Mouse (Mus musculus) forebrain, embryonic 10.5 days (tissue): Measurements from ENCODE around the gene Dus2. TPM values are rescaled to one million over a fixed set of nuclear protein-coding genes. Genes with fewer than 3 reads are reported as not detected.
A peak's percentile ranks its signal among the peaks of the same experiment; 100 is the strongest.

Experiments used
- DNase-seq: peaks from one replicate; pipeline ENCODE4 v3.0.0-alpha.2; 2017; ENCODE audit warnings: low spot score; ENCODE audit errors: extremely low spot score
- H3K27ac ChIP-seq: fragments of 300-500 bp; sonication (generic); 2 replicates; pipeline ENCODE4 v1.5.1; 2016; ENCODE audit warnings: mild to moderate bottlenecking
- H3K27me3 ChIP-seq: fragments of 300-500 bp; sonication (generic); 2 replicates; pipeline ENCODE4 v1.6.1; 2016; ENCODE audit warnings: mild to moderate bottlenecking; ENCODE audit not compliant: poor library complexity, severe bottlenecking
- H3K36me3 ChIP-seq: fragments of 300-500 bp; sonication (generic); replicated peaks from 2 replicates; pipeline ENCODE4 v1.6.1; 2016; ENCODE audit warnings: mild to moderate bottlenecking, moderate library complexity
- H3K4me1 ChIP-seq: fragments of 300-500 bp; sonication (generic); 2 replicates; pipeline ENCODE4 v1.6.1; 2016
- H3K4me3 ChIP-seq: fragments of 300-500 bp; sonication (generic); 2 replicates; pipeline ENCODE4 v1.5.1; 2016; ENCODE audit warnings: mild to moderate bottlenecking, moderate library complexity
- H3K9me3 ChIP-seq: fragments of 300-500 bp; sonication (generic); 2 replicates; pipeline ENCODE4 v1.6.1; 2016; ENCODE audit warnings: mild to moderate bottlenecking, moderate library complexity
- WGBS: fragments of 180-500 bp; shearing (Covaris S2); methylation state at CpG from one replicate; pipeline ENCODE4 v1.1.7; 2016; 5-methylcytosine and 5-hydroxymethylcytosine counted together
- polyA plus RNA-seq: library from polyadenylated mRNA; unstranded; fragments of >200 nt; fragmentation: Nextera tagmentation; extraction: Ambion mirVana; gene quantifications from 2 replicates; pipeline ENCODE4 v1.2.1, GENCODE M21; 2016

The Dus2 gene
- polyA plus RNA-seq, 1 experiment from 2014 or later = 20.5 TPM

DNA sequence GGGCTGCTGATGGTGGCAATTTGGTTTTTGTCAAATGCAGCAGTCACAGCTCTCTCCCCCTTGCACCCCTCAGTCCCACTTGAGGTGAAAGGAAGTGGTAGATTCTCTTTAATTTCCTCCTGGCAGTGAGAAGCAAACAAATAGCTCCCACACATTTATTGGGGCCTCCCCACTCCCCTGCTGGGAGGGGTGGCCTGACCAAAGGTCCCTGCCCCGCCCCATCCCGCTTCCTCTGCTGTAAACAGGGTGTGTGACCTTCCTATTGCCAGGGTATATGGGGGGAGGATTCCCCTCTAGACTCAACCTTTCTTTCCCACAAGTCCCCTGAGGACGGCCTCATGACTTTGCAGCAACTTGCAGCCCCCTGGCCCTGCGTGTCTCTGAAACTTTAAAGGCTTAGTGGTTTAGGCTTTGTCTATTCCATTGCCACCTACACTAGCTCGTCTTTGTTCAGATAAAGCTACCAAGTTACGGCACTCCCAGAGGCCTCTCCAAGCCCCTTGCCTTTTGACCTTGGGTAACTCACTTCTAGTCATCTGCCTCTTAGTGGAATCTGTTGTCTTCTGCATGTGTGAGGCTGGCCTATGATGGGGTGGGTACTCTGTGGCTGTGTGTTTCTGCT is 63.2 kb downstream of the Dus2 start:
- Histone ChIP-seq H3K4me3 (no peak overlapping the region), H3K4me1 (peaks cover 11% of the 10 kb centered on the region), H3K27ac (no peak overlapping the region), H3K36me3 (peaks cover 41% of the 10 kb centered on the region), H3K9me3 (no peaks in the 10 kb centered on the region), H3K27me3 (no peaks in the 10 kb centered on the region)
- WGBS = 83% methylated on average over 6 of the region's 6 CpGs
- no peak for DNase-seq

DNA sequence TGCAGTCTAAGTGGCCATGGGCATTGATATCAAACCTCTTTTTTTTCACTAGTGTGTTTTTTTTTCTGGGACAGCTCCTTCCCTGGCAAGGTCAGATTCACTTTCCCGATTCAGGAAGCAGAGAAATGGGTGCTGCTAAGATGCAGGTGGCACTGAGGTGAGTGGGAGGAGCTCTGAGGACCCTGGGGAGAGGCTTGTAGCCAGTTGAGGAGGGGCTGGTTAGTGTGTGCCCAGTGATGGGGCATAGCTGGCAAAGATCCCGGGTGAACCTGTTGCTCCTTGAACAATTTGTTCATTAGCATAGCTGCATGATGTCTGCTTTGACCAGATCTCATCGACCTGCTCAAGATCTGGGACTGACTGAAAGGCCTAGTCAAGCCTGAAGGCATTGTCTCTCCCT is 63.9 kb downstream of the Dus2 start:
- DNase-seq = no peak
- 64% methylated on average over 3 of the region's 3 CpGs for WGBS
- Histone ChIP-seq H3K36me3 (peaks cover 41% of the 10 kb centered on the region), H3K27ac (no peak overlapping the region), H3K4me1 (peaks cover 11% of the 10 kb centered on the region), H3K27me3 (no peaks in the 10 kb centered on the region), H3K9me3 (no peaks in the 10 kb centered on the region), H3K4me3 (no peak overlapping the region)

DNA sequence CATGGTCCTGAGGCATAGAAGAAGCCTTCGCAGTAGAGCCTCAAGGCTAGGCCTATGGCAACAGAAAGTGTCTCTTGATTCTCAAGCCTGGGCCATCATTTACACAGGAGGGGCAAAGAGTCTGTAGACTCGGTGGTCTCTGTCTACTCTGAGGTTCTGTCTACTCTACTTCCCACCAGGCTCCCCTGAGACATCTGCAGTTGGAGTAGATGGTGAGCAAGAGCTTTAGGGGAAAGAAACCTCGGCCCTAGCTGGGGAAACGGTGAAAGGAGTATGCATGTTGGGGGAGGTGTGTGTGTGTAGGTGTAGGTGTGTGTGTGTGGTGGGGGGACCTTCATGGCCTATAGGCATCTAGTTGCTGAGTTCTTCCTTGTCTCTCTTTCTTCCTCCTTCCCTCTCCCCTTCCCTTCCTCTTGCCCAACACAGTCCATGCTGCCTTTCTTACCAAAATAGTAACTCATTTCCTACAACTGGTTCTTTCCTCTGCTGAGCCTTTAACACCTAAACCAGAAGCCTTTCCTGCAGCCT is 65.4 kb downstream of the Dus2 start:
- Histone ChIP-seq H3K4me1 (peaks cover 21% of the 10 kb centered on the region), H3K27me3 (no peaks in the 10 kb centered on the region), H3K4me3 (no peak overlapping the region), H3K27ac (no peak overlapping the region), H3K9me3 (no peaks in the 10 kb centered on the region), H3K36me3 (peaks cover 29% of the 10 kb centered on the region)
- WGBS = 91% methylated on average over 4 of the region's 4 CpGs
- DNase-seq = no peak

DNA sequence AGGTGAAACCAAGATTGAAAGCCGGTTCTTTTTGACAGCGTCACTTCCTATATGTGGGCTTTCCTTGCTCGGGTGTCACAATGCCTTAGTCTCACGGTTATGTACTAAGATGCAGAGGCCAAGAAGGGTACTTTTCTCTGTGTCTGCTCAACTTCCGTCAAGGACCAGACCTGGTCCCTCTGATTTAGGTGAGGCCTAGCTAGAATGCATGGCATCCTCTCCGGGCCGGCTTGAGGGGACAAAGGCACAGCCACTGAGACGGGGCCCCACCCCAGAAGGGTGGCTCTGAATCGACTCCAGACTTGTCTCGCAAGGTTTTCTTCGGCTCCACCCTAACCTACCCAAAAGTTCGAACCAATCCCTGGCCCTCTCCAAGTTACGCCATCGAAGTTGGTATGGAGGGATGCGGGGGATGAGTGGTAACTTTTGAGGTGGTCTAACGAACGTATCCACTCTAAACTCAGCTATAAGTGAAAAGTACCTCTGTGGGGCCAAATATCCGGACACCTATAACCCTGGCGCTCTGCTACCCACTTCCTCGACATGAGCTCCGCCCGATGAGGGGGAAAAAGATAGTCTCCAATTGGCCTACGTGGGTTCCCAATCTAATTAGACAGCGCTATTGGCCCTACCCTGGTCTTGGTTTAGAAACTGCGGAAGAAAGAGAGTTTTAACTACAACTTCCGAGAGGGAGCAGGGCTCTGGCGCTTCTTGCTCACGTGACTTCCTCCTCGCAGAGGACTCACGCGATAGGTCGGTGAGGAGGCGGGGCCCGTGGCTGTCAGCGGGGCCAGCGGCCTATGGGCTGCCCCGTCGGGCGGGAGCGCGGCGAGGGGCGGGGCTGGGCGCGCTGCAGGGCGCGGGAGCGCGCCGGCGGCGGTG is 67.8 kb downstream of the Dus2 start, which contains the start of gene Nfatc3:
Gene Nfatc3 (plus strand): TSS at position 110 of the 882 bp plus-strand sequence.
- 1% methylated on average over 52 of the region's 52 CpGs for WGBS
- Histone ChIP-seq H3K4me1 (peaks cover 34% of the 10 kb centered on the region), H3K27me3 (no peaks in the 10 kb centered on the region), H3K36me3 (peaks cover 8% of the 10 kb centered on the region), H3K9me3 (no peaks in the 10 kb centered on the region), H3K4me3 (peak within 1 kb of the TSS; percentile 88), H3K27ac (peak within 1 kb of the TSS; percentile 96)
- peak; percentile 94 for DNase-seq

DNA sequence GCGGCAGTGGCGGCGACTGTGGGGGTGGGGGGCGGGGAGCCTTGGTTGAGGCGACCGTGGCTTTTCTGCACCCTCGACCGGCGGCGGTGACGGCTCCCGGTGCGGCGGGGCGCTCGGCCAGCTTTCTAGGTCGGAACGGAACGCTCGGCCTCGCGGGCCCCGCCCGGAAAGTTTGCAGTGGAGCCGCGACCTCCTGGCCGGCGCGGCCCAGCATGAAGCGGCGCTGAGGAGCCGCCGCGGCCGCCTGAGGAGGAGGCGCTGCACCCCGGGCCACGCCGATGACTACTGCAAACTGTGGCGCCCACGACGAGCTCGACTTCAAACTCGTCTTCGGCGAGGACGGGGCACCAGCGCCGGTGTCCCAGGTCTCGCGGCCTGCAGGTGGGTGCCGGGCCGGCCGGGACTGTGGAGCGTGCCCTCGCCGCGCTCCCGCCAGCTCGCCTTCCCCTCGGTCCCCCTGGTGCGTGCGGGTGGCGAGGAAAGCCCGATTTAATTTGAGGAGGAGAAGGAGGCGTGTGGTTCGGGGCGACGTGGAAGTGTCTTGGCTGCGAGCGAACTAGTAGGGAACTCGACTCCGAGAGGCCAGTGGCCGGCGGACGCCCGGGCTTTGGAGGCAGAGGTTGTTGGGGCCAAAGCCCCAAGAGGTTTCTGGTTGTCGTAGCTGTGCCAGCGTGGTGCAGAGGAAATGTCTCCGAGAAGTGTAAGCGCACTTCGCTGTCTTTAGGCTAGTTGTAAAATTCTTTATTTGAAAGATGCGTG is 68.7 kb downstream of the Dus2 start:
- no peaks in the 10 kb centered on the region for H3K27me3 ChIP-seq

DNA sequence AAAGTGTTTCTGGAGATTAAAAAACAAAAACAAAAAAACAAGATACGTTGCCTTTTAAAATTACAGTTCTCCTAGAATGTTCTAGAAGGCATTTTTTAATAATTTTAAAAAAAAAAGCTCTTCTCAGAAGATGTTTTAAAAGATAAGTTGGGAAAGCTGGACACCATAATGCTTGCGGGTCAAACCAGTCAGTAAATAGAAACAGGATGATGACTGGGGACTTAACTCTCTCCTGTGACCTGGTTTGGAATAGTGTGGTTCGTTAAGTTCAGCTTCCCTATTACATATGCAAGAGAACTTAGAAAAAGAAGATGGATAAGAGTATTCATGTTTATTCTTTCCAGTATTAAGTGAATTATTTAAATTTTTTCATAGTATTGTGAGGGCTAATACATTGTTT is 69.4 kb downstream of the Dus2 start:
- no peaks in the 10 kb centered on the region for H3K9me3 ChIP-seq
- no peak for DNase-seq
- peak overlapping the region; percentile 96; the same call in 1 of the 2 replicates for H3K27ac ChIP-seq
- peaks cover 34% of the 10 kb centered on the region for H3K4me1 ChIP-seq
- peaks cover 4% of the 10 kb centered on the region; the same call in 1 of the 2 replicates for H3K36me3 ChIP-seq
- H3K27me3 ChIP-seq = no peaks in the 10 kb centered on the region
- peak overlapping the region; percentile 88 for H3K4me3 ChIP-seq
- 7% methylated on average over 3 of the region's 3 CpGs for WGBS

More for the DNA sequence above, 68.7 kb downstream of the Dus2 start:
- H3K36me3 ChIP-seq = peaks cover 4% of the 10 kb centered on the region; the same call in 1 of the 2 replicates
- H3K4me3 ChIP-seq = peak overlapping the region; percentile 88
- DNase-seq = peak; percentile 71
- H3K9me3 ChIP-seq = no peaks in the 10 kb centered on the region
- WGBS = under 1% methylated on average over 83 of the region's 83 CpGs
- peaks cover 34% of the 10 kb centered on the region for H3K4me1 ChIP-seq
- H3K27ac ChIP-seq = peak overlapping the region; percentile 96

DNA sequence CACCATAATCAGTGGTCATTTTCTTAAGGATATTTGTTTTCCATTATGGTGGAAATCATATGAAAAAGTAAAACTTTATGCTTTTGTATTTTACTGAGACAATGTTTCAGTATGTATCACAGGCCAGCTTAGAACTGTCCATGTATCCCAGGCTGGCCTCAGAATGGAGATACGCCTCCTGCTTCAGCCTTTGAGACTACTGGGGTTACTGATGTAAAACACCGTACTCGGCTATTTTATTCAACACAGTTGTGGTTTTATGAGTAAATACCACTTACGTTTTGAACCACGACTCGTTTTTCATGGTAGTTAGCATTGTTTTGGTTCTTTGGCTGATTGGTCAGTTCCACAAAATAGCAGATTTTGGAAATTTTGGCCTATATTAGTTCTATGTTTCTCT is 70.5 kb downstream of the Dus2 start:
- Histone ChIP-seq H3K4me3 (peak overlapping the region; percentile 88; the same call in 1 of the 2 replicates), H3K27ac (no peak overlapping the region), H3K4me1 (peaks cover 34% of the 10 kb centered on the region), H3K36me3 (peaks cover 4% of the 10 kb centered on the region; the same call in 1 of the 2 replicates), H3K9me3 (no peaks in the 10 kb centered on the region), H3K27me3 (no peaks in the 10 kb centered on the region)
- 96% methylated on average over 6 of the region's 6 CpGs for WGBS
- DNase-seq = no peak

DNA sequence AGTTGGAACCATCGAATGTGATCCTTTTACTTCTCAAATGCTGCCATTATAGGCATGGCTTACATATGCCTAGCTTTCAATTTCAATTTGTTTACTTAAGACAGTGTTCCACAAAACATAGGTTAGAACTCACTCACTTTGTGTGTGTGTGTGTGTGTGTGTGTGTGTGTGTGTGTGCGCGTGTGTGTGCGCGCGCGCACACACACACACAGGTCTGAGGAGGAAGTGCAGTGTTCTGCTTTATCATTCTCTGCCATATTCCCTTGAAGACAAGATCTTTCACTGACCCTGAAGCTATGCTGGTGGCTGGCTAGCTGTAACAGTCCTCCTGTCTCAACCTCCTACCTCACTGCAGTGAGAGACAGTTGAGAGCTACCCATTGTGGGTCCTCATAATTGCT is 71.9 kb downstream of the Dus2 start:
- Histone ChIP-seq H3K4me3 (no peak overlapping the region), H3K27me3 (no peaks in the 10 kb centered on the region), H3K27ac (no peak overlapping the region), H3K36me3 (peaks cover 4% of the 10 kb centered on the region; the same call in 1 of the 2 replicates), H3K4me1 (peaks cover 32% of the 10 kb centered on the region), H3K9me3 (no peaks in the 10 kb centered on the region)
- no peak for DNase-seq
- 99% methylated on average over 7 of the region's 7 CpGs for WGBS

DNA sequence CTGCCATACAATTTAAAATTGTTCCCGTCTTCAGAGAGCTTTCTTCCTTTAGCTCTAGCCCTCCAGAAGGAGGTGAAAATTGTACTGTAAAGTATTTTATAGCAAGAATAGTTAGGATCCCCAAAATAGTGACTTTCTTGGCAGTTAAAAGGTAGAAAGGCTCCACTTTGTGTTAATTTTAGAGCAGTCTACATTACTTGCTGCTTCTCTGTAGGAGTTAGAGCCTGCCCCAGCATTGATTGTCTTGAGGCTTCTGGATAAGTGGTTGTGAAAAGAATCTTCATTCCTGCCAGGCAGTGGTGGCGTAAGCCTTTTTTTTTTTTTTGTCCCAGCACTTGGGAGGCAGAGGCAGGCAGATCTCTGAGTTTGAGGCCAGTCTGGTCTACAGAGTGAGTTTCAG is 75.6 kb downstream of the Dus2 start:
- H3K27ac ChIP-seq = no peak overlapping the region
- H3K9me3 ChIP-seq = no peaks in the 10 kb centered on the region
- H3K4me1 ChIP-seq = peaks cover 11% of the 10 kb centered on the region
- no peaks in the 10 kb centered on the region for H3K27me3 ChIP-seq
- H3K36me3 ChIP-seq = peaks cover 7% of the 10 kb centered on the region; the same call in 1 of the 2 replicates
- WGBS = 94% methylated on average over 2 of the region's 2 CpGs
- H3K4me3 ChIP-seq = no peak overlapping the region
- no peak for DNase-seq

DNA sequence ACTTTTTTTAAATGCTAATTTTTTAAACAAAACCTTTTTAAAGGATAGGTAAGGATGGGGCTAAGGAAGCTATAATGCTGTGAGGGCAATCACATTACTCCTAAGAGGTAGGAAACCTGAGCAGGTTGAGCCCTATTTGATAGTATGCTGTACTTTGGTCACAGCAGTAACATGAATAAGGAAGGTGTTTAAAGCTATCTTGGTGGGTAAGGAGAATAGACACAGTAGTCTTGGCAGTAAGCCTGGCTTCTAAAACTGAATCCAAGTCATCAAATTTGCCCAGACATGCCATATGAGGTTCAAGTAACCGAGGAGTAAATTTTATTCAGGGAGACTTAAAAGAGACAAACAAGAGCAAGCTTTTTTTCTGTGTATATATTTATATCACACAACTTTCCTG is 78.4 kb downstream of the Dus2 start:
- H3K27me3 ChIP-seq = no peaks in the 10 kb centered on the region
- no peak overlapping the region for H3K27ac ChIP-seq
- no peaks in the 10 kb centered on the region for H3K9me3 ChIP-seq
- peaks cover 7% of the 10 kb centered on the region; the same call in 1 of the 2 replicates for H3K36me3 ChIP-seq
- DNase-seq = no peak
- 94% methylated on average over 1 of the region's 1 CpGs for WGBS
- H3K4me1 ChIP-seq = no peaks in the 10 kb centered on the region
- H3K4me3 ChIP-seq = no peak overlapping the region

DNA sequence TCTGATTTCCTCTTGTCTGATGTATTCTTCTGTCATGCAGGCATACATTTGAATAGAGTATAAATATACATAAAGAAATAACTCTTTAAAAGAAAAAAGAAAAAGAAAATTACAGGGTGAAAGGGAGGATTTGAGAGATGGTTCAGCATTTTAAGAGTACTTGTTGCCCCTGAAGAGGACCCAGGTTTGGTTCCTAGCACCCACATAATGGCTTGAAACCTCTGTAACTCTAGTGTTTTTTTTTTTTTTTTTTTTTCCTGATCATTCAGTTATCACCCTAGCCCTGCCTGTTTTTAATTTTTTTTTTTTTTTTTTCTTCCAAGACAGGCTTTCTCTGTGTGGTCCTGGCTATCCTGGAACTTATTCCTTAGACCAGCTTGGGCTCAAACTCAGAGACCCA is 81.0 kb downstream of the Dus2 start:
- Histone ChIP-seq H3K27ac (no peak overlapping the region), H3K9me3 (peaks cover 2% of the 10 kb centered on the region; the same call in 1 of the 2 replicates), H3K36me3 (peaks cover 14% of the 10 kb centered on the region), H3K4me3 (no peak overlapping the region), H3K27me3 (no peaks in the 10 kb centered on the region), H3K4me1 (no peaks in the 10 kb centered on the region)
- no peak for DNase-seq

DNA sequence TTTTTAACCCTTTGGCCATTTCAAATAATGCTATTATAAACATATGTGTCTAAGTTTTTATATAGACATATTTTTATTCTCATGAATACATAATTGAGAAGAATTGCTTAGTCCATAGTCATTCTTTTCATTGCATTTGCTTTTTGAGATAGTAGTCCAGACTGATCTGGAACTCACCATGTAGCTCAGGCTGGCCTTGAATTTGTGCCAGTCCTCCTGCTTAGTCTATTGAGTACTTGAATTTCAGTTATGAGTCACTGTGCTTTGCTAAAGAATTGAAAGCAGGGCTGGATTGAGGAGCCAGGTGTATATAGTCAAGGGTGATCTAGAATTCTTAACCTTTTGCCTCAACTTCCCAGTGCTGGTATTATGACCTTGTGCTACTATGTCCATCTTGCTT is 83.1 kb downstream of the Dus2 start:
- Histone ChIP-seq H3K36me3 (peaks cover 27% of the 10 kb centered on the region), H3K27ac (no peak overlapping the region), H3K27me3 (no peaks in the 10 kb centered on the region), H3K4me3 (no peak overlapping the region), H3K9me3 (peaks cover 5% of the 10 kb centered on the region; the same call in 1 of the 2 replicates), H3K4me1 (no peaks in the 10 kb centered on the region)
- DNase-seq = no peak
